Mouse (Mus musculus) megakaryocyte, adult 5-6 weeks (primary cell): ENCODE measurements around the gene Sowaha. TPM values are rescaled to one million over a fixed set of nuclear protein-coding genes. Genes with fewer than 3 reads are reported as not detected.
A peak's percentile ranks its signal among the peaks of the same experiment; 100 is the strongest.

Source experiments
- ATAC-seq: 2 replicates; pipeline ENCODE4 v1.8.0; 2016; ENCODE audit warnings: mild to moderate bottlenecking, inconsistent platforms; ENCODE audit not compliant: poor library complexity, severe bottlenecking
- total RNA-seq, 2 experiments: library from RNA; stranded (forward) in 1 of 2; stranded (reverse) in 1 of 2; fragments of 153-499, 151-499 nt in 1 of 2; fragments of 221-1000, 200-1000 nt in 1 of 2; gene quantifications; 2 replicates each; pipeline versions ENCODE4 v1.2.3 to v1.2.4; 2015 to 2017

The Sowaha gene
- total RNA-seq, 2 experiments from 2014 or later, result not detected

DNA sequence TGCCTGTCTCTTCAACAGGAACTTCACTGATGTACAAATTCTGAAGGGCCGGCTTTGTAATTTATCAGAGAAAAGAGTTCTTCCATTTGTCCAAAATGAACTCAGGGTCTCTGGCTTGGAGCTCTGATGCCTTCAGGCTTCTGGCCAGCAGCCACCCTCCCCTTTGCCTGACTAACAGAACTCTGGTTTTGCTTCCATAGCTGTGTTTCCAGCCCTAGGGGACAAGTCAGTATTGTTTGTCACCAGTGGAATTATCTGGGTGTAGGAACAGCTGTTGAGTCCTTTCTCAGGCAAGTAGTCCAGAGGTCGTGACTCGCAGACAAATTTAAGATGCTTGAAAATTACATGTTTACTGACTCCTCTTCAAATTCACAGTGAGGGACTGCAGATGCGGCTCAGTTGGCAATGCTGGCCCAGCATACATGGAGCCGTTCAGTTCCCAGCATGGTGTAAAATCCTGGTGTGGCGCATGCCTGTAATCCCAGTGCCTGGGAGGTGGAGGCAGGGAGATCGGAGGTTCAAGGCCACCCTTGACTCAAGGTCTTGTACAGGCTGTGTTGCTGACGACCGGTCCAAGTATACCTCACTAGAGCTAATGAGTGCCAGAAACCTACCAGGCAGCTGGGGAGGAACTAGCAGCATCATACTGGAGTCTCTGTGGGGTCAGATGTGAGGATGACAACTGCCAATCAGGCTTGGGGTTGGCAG, 27.2 kb upstream of the Sowaha start:
- ATAC-seq, result no peak

DNA sequence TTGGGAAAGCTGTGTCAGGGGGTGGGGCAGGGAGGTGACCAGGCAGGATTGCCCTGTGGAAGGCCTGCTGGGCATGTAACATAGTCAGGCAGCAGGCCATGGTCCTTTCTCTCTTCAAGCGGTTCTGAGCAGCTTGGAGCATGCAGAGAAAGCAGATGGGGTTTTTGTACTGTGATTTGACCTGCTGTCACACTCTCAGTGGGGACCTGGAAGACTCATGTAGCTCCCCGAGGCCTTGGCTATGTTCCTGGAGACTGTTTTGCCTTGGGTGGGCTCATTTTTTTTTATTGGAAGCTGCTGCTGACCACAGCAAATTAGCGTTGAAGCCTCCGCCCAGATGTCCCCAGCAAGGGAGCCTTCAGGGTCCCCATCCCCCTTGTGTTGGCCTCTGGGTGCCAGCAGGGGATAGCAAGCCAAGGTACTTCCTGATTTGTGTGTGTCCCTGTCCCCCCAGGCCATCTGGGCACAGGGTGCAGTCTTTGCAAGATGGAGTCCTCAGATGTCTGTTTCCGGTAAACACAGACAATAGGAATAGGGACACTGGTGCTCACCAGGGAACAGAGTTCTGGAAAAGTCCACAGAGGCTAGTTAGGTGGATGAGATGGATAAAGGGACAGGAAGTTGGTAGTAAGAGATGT, 25.1 kb upstream of the Sowaha start:
- ATAC-seq, result no peak

DNA sequence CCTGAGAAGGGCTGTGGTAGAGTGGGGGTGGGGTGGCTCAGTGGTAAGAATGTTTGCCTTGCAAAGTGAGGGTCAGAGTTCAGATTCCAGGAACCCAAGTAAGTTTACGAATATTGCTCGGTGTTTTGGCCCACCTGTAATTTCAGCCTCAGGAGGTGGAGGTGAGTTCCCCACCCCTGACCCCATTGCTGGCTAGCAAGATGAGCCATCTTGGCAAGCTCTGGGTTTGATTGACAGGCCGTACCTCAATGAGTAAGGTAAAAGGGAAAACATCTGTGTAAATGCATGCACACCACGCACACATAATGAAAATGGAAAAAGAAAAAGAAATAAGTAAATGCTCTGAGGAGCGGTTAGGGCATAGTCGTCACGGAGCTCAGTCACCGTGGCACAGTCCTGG, 24.3 kb upstream of the Sowaha start:
- ATAC-seq, result no peak

DNA sequence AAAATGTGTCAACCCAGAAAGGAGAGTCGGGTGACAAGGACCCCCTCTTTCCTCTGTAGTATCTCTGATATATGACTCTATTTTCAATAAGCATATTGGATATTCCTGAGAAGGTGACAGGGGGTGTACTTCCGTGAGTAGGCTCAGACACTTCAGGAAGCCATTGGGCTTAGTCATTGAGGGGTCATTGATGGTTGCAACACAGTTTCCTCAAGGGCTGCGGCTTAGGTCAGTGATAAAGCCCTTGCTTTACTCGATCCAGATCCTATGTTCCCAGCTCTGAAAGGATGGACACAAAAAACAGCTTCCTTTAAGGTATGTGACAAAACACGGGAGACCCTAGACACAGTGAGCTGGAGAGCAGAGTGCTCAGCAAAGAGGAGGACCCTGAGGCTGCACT, 23.7 kb upstream of the Sowaha start:
- peak; percentile 18; the same call in 1 of the 2 replicates for ATAC-seq

DNA sequence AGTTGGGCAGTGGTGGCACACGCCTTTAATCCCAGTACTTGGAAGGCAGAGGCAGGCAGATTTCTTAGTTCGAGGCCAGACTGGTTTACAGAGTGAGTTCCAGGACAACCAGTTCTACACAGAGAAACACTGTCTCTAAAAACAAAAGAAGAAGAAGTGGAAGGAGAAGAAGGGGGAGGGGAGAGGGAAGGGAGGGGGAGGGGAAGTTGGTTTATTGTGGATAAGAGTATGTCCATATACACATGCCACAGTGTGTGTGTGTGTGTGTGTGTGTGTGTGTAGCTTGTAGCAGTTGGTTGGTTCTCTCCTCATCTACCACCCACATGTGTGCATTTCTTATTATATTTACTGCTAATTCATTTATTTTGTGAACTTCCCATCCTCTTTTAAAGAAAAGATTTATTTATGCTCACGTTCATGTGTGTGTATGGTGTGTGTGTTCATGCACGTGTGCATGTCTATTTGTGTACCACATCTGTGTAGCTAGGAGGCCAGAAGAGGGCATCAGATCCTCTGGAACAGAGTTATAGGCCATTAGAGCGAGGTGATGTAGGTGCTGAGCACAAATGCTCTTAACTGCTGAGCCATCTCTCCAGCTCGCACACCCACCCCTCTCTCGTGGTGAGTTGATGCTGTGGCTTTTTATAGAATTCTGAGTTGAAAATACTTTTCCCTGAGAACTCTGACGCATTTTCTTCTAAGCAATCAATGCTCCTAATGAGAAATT, 22.1 kb upstream of the Sowaha start:
- no peak for ATAC-seq

DNA sequence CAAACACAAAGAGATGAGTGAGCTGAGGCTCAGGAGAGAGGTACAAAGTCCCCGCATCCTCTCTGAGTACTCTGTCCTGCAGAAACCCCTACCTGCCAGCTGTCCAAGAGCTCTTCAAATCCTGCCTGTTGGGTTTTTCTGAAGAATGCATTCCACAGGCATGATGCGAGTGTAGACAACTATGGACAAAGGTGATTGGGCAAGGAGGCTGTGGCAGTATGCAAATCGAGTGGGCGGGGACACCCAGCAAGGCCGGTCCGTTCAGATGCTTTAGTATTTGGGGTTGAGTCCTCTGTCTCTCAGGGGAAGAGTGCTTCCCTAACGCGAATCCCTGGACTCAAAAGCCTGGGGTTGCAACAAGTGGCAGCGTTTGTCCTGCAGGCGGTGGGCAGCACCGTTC, 20.5 kb upstream of the Sowaha start:
- no peak for ATAC-seq

DNA sequence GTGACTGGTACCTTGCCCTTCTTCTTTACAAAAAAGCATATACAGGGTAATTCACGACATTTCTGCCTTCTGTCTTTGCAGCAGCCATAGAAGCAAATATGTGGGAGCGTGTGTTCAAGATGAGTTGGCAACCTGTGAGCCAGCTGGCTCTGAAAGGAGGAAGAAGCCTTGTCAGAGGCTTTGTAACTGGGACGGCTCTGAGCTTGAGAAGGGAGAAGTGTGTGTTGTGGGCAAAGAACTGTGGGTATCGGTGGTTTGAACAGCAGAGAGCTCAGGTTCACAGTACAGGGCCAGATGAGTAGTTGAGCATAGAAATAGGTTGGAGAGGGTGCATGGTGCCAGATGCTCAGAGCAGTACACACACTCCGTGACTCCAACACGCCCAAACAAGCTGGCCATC, 16.9 kb upstream of the Sowaha start:
- no peak for ATAC-seq

DNA sequence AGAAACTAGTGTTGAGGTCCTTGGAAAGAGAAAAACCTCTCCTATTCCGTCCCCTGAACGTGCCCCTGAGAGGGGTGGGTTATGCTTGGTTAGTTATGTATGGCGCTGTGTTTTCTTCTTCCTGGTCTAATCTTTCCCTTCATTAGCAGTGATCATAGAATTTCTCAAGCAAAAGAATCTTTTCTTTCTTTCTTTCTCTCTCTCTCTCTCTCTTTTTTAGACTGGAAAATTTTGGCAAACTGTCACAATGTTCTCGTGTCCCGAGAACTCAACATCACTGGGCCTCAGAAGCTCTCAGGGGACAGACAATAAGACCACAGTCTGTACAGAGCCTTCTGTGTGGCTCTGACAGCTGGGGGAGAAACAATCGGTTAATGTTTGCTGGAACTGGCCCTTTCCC, 15.3 kb upstream of the Sowaha start:
- ATAC-seq, result no peak

DNA sequence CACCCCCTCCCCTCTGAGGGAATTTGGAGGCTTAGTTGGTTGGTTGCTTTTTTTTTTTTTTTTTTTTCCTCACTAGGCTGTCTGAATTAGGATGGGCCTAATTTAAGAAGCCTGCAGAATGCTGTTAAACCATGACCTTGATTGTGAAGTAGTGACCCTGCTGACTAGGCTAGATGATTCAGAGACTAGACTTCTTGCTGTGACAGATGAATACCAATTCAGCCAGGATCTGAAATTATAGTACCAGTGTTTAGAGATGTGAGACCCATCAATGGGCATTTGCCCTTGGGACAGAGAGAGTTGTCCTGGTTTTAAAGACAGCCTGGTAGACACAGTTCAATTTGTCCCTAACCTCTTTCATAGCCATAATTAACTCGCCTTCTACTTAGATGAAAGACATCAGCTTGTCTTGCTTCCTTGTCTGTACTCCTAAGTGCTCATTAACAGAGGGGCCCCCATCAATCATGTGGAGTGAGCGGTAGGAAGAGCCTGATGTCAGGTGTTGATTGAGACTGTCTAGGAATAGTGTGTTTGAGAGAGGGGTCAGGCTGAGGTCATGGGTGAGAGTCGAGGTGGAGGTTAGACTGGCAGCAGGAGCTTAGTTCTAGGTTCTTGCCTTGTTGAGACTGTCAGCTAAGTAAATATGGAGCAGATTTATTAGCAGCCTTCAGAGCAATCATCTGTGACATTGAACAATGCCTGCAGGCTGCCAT, 13.3 kb upstream of the Sowaha start:
- no peak for ATAC-seq

DNA sequence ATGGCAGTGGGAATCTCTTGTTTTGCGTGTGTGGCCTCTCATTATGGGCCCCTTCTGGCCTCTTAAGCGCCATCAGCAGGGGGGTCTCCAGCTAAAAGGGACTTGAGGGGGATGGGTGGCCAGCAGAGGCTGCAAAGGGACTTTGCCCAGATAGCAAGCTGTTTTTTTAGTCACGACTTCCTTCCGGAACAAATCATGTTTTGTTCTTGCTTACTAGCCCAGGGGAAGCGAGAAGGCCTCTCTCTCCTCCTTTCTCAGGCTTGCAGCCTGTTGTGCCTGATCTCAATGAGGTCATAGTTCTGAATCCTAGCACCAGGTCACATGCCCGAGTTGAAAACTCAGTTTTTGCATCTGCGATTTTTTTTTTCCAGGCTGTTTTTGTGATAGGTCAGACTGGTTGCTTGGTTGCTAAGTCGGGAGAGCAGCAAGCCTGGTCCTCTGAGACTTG, 11.9 kb upstream of the Sowaha start:
- no peak for ATAC-seq

DNA sequence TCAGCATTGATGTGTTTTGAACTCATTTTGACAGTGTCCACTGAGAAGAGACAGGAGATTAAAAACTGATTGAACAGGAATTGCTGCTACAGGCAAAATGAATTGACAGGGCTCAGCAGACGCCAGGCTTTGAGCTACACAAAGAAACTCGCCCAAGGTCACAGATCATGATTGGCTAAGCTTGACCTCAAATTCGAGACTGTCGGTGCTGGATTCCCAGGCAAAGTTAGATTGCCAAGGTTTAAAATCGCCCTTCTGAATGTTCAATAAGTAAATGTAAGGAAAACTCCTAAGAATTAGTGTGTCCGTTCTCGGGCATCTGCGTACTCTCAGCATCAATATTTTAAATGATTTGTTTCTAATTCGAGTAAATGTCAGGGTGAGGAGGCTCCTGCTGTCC, 9.3 kb upstream of the Sowaha start:
- no peak for ATAC-seq

DNA sequence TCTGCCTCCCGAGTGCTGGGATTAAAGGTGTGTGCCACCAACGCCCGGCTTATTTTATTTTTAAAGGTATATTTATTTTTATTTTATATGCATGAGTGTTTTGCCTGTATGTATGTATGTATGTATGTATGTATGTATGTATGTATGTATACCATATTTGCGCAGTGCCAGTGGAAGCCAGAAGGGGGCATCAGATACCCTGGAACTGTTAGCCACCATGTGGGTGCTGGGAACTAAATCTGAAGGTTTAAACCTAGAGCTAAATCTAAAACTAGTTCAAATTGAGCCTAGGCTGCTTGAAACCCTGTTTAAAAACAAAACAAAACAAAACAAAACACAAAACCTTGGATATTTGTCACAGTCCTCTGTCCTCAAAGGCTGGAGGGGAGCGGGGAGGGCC, 8.9 kb upstream of the Sowaha start:
- no peak for ATAC-seq

DNA sequence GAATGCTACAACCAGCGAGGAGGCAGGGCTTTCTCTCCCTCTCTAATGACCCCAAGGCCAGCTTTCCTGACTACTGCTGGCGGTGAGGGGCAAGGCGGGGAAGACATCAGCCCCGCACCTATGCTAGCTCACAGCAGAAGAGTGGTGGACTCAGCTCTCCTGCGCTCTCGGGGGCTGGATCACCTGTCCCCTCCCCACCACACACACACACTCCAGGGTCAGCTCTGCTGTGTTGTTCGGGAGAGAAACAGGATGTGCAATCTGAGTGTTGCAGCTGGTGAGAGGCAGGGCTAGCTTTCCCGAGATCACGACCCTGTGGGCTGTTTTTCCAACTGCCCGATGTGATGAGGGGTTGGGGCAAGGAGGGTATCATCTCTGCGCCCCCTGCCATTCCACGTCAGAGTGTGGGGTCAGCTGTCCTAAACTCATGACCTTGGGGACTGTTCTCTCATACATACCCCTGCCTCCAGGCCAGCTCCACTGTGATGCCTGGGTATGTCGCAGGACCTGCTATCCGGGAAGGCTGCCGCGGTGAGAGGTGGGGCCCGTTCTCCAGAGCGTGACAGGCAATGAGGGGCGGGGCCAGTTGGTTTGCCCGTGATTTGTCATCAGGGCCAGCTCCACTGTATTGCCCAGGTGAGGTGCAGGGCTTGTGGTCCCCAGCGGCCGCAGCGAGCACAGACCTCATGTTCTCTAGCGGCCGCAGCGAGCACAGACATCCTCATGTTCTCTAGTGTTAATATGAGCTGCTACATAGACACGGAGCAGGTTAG, 6.9 kb upstream of the Sowaha start:
- no peak for ATAC-seq

DNA sequence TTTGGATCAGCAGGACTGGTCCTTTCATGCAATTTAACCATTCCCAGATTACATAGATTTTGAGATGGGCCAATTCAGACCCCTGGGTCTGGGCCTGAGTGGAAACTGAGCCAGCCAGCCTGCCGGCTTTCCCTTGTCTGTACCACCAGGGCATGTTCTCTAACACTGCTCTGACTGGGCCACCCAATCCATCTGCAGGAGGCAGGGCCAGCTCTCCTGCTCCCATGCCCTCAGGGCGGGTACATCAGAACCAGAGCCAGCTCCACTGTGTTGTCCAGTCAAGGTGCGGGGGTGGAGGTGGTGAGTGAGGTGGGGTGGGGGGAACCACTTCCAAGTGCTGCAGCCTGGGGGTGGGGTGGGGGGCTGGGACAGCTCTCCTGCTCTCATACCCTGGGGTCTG, 6.3 kb upstream of the Sowaha start:
- ATAC-seq, result no peak

DNA sequence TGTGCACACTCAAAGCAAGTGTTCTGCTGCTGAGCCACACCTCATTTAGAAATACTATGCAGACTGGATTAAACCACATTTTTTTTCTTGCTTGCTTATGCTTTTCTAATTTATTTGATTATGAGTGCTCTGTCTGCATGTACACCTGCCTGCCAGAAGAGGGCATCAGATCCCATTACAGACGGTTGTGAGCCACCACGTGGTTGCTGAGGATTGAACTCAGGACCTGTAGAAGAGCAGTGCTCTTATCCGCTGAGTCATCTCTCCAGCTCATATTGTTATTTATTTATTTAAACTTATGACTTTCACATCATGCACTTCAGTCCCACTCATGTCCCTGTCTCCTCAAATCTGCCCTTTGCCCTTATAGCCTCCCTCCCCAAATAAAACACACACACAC, 5.6 kb upstream of the Sowaha start:
- ATAC-seq, result no peak

DNA sequence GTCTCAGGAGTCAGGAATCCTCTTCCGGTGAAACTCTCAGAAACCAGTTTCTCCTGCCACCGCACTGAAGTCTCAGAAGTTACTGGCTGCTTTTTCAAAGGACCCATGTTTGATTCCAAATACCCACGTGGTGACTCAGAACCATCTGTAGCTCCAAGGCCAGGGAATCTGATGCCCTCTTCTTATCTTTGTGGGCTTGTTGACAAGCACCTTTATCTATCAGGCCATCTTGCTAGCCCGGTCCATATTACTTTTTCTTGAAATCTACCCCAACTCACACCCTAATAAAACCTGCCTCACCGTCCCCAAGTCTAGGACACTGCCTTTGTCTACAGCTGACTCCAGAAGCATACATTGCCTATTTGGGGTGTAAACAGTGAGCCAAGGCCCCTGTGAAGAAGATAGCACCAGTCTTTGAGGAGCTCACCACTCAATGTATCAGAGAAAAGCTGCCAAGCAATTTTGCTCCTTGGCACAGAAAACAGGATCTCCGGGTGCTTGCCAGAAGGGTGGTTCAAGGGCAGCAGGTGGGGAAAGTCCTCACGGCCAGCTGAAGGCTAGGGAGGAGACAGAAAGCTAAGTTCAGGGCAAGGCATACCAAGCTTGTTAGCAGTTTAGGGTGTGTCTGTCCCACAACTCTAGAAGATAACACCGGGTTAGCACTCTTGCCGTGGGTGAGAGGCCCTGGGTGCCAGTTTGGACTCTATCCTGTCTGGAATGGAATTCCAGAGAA, 3.3 kb upstream of the Sowaha start:
- no peak for ATAC-seq

DNA sequence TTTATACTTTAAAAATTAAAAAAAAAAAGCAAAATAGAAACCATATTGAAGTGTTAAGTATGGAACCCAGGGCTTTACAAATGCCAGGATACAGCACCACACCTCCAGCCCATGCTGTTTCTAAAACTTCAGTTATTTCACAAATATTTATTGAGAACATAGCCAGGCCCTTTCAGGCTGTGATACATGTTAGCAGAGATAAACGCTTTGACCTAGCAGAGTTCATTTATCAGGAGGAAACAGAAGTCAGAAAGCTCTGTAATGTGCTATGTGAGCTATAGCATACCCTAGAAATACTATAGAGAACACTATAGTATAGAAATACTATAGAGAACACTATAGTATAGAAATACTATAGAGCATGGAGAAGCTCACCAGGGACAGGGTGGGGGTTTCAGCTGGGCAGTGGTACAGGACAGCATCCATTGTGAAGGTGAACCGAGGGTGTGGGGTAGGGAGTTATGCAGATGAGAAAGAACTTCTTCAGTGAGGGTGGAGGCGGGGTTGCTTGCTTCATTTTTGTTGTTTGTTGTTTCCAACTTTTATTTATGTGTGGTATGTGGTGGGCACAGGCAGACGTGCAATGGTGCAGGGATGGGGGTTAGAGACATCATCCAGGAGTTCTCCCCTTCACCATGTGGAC, 1.1 kb upstream of the Sowaha start:
- no peak for ATAC-seq

DNA sequence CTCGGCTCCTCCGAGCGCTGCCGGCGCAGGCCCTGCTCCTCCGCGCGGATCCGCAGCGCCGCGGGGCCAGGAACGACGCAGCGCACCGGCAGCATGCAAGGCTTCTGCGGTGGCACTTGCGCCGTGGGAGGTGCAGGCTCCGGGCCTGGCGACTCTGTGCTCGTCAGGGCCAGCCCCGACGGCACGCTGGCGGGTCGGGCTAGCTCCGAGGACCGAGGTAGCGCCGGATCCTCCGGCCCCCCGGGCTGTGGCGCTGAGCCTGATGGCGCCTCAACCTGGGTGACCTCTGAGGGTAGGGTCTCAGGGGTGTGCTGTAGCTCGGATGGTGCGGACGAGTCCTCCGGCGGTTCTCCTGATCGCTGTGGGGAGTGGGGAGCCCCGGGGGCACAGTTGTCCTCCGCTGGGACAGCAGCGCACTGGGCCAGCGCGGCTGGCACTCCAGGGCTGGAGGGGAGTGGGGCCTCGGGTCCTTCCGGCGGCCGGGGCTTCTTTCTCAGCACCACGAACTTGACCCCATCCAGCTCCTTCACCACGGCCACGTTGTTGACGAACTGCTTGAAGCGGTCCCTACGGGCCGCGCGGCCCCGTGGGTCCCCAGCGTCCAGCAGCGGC, 797 bp downstream of the Sowaha start:
- ATAC-seq, result no peak
